Mouse (Mus musculus): ENCODE measurements at regions not wholly inside any gene's neighbourhood (a gene's known extent, or its start where the extent isn't known, plus 50 kb on each side); places are given as distances from the start of the nearest gene placed in this dataset.

DNA sequence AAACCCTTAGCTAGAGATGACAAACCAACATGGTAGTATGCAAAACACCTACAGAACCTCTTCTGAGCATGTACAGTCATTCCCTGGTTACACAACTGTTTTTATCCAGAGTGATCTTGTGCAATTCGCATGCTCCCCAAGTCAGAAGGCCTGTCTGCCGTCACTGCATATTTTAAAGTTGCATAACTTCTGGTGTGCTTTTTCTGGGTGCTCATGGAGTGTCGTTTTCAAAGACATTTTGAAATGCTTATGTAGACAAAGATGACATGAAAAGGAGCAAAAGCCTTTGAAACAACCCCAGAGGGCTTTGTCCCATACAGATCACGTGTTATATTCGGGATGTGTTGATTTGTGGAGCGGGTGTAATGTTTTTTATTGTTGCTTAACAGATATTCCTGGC, 513.8 kb upstream of the Tbx3 start:
- no peak overlapping the region for H3ac ChIP-seq (ENCODE audit: control insufficient read depth, insufficient read length, low read depth)
- H3K36me3 ChIP-seq (ENCODE audit: control insufficient read depth, insufficient read depth) = no peaks in the 10 kb centered on the region
- TF ChIP-seq MAX (IDR thresholded peaks at IDR 0.05) (no peak), CEBPB (IDR thresholded peaks at IDR 0.05; ENCODE audit: low read depth) (peak; percentile 72)
- H3K4me3 ChIP-seq (ENCODE audit: insufficient read depth, poor library complexity, severe bottlenecking) = no peak overlapping the region
- H3K79me3 ChIP-seq (ENCODE audit: low read depth) = no peaks in the 10 kb centered on the region
- H3K27me3 ChIP-seq (ENCODE audit: control insufficient read depth, insufficient read depth, insufficient read length) = no peaks in the 10 kb centered on the region
- H3K79me2 ChIP-seq (ENCODE audit: control insufficient read depth, insufficient read depth) = no peaks in the 10 kb centered on the region

DNA sequence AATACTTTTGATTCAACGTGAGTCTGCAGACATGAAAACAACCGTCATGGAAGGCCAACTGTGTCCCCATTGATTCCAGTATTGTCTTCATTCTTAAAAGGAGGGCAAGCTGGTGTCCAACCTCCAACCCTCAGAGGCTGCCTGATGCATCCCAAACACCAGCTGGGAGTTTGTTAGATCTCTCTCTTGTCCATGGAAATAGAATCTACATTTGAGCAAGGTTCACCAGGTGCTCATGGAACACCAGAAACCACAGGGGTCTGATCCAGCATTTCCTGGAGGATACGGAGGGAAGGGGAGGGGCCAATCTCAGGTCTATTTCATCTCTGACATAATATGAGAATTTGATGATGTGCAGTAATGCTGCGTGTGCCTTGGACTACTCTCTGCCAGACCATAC, 512.3 kb upstream of the Tbx3 start:
- H3K79me3 ChIP-seq (ENCODE audit: low read depth) = no peaks in the 10 kb centered on the region
- H3K79me2 ChIP-seq (ENCODE audit: control insufficient read depth, insufficient read depth) = no peaks in the 10 kb centered on the region

DNA sequence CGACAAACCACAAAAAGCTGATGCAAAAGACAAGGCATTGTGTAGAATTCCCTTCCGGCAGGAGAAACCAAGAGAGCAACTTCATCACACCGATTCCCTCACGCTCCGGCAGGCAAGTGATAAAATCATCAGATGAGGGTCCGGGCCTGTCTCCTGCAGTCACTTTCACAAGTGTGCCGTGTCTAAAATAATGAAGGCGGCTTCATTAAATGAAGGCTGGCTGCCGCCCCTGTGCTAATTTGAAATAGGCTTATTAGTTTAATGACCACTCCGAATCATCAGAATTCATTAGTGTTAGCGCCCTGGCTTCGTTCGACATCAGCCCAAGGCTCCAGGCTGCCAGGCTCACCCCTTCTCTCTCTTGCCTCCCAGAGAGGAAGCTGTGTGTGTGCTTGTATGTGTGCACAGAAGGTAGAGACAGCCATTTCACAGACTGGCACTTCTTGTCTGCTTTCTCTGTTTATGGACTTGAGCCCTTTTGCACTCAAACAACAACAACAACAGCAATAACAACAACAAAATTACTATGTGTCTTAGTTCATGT, 508.3 kb upstream of the Tbx3 start:
- no peaks in the 10 kb centered on the region for H3K79me3 ChIP-seq (ENCODE audit: low read depth)
- H3K79me2 ChIP-seq (ENCODE audit: control insufficient read depth, insufficient read depth) = no peaks in the 10 kb centered on the region
- no peaks in the 10 kb centered on the region for H3K27me3 ChIP-seq (ENCODE audit: control insufficient read depth, insufficient read depth, insufficient read length)
- H3K4me3 ChIP-seq (ENCODE audit: insufficient read depth, poor library complexity, severe bottlenecking) = no peak overlapping the region
- H3ac ChIP-seq (ENCODE audit: control insufficient read depth, insufficient read length, low read depth) = no peak overlapping the region
- no peaks in the 10 kb centered on the region for H3K36me3 ChIP-seq (ENCODE audit: control insufficient read depth, insufficient read depth)
- TF ChIP-seq FOSL1 (IDR thresholded peaks at IDR 0.05; ENCODE audit: insufficient read depth, low read length, poor library complexity, severe bottlenecking) = no peak
- no peak for TF ChIP-seq USF1 (IDR thresholded peaks at IDR 0.05; ENCODE audit: low read depth)
- no peak for TF ChIP-seq MYOD1 (IDR thresholded peaks at IDR 0.05; ENCODE audit: control insufficient read depth, insufficient read length, low read depth)
- no peak for TF ChIP-seq MYOG (IDR thresholded peaks at IDR 0.05; ENCODE audit: control insufficient read depth, extremely low read depth, insufficient read length)
- no peak for TF ChIP-seq MAX (IDR thresholded peaks at IDR 0.05)
- no peak for TF ChIP-seq CTCF (IDR thresholded peaks at IDR 0.05; ENCODE audit: control insufficient read depth, insufficient read depth, insufficient read length)
- TF ChIP-seq CEBPB (IDR thresholded peaks at IDR 0.05; ENCODE audit: low read depth) = no peak

More for the DNA sequence above, 512.3 kb upstream of the Tbx3 start:
- Histone ChIP-seq H3ac (ENCODE audit: control insufficient read depth, insufficient read length, low read depth) (no peak overlapping the region), H3K4me3 (ENCODE audit: insufficient read depth, poor library complexity, severe bottlenecking) (no peak overlapping the region), H3K27me3 (ENCODE audit: control insufficient read depth, insufficient read depth, insufficient read length) (no peaks in the 10 kb centered on the region), H3K36me3 (ENCODE audit: control insufficient read depth, insufficient read depth) (no peaks in the 10 kb centered on the region)
- no peak for TF ChIP-seq MAX (IDR thresholded peaks at IDR 0.05)
- TF ChIP-seq MYOG (IDR thresholded peaks at IDR 0.05; ENCODE audit: control insufficient read depth, extremely low read depth, insufficient read length) = no peak
- TF ChIP-seq CTCF (IDR thresholded peaks at IDR 0.05; ENCODE audit: control insufficient read depth, insufficient read depth, insufficient read length) = no peak
- TF ChIP-seq FOSL1 (IDR thresholded peaks at IDR 0.05; ENCODE audit: insufficient read depth, low read length, poor library complexity, severe bottlenecking) = no peak
- no peak for TF ChIP-seq USF1 (IDR thresholded peaks at IDR 0.05; ENCODE audit: low read depth)
- TF ChIP-seq MYOD1 (IDR thresholded peaks at IDR 0.05; ENCODE audit: control insufficient read depth, insufficient read length, low read depth) = no peak
- no peak for TF ChIP-seq CEBPB (IDR thresholded peaks at IDR 0.05; ENCODE audit: low read depth)

DNA sequence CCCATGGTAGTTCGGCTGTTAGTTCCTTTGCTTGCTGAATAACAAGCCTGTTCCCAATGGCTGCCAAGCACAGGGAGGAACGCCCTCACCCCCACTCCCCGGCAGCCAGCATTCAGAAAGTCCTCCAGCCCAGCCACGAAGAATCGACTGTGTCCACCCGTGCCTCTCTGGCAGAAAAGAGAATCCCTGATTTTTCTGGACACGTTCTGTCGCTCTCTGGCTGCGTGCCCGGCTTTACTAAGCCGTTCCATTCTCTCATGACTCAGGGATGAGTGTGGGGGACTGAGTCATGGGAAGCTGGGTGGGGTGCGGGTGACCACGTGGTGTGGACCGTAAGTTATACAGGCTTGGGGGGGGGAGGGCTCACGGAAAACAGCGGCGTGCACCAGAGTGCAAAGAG, 502.8 kb upstream of the Tbx3 start:
- TF ChIP-seq USF1 (IDR thresholded peaks at IDR 0.05; ENCODE audit: low read depth) (peak; percentile 93), CTCF (IDR thresholded peaks at IDR 0.05; ENCODE audit: control insufficient read depth, insufficient read depth, insufficient read length) (no peak), FOSL1 (IDR thresholded peaks at IDR 0.05; ENCODE audit: insufficient read depth, low read length, poor library complexity, severe bottlenecking) (peak; percentile 96), MYOG (IDR thresholded peaks at IDR 0.05; ENCODE audit: control insufficient read depth, extremely low read depth, insufficient read length) (no peak), MYOD1 (IDR thresholded peaks at IDR 0.05; ENCODE audit: control insufficient read depth, insufficient read length, low read depth) (no peak)
- Histone ChIP-seq H3K79me3 (ENCODE audit: low read depth) (no peaks in the 10 kb centered on the region), H3K36me3 (ENCODE audit: control insufficient read depth, insufficient read depth) (no peaks in the 10 kb centered on the region), H3K27me3 (ENCODE audit: control insufficient read depth, insufficient read depth, insufficient read length) (no peaks in the 10 kb centered on the region), H3K79me2 (ENCODE audit: control insufficient read depth, insufficient read depth) (no peaks in the 10 kb centered on the region), H3ac (ENCODE audit: control insufficient read depth, insufficient read length, low read depth) (no peak overlapping the region), H3K4me3 (ENCODE audit: insufficient read depth, poor library complexity, severe bottlenecking) (no peak overlapping the region)

DNA sequence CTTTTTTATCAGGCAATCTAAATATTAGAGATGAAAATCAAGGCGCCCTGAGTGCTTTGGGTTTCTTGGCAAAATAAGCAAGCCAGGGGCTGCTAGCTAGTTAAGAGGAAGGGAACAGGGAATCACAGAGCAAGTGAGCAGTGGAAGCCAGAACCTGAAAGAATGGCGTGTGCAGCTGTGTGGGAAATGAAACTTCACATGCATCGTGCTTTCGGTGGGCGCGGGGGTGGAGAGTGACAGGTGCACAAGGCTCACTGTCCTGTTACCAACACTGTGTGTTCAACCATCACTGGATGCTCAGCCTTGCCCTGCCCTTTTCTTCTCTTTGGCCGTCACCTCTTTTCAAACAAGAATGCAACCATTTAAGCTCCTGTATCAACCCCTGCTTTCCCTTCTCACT, 501.2 kb upstream of the Tbx3 start:
- Histone ChIP-seq H3K79me3 (ENCODE audit: low read depth) (no peaks in the 10 kb centered on the region), H3ac (ENCODE audit: control insufficient read depth, insufficient read length, low read depth) (no peak overlapping the region), H3K36me3 (ENCODE audit: control insufficient read depth, insufficient read depth) (no peaks in the 10 kb centered on the region), H3K79me2 (ENCODE audit: control insufficient read depth, insufficient read depth) (no peaks in the 10 kb centered on the region), H3K4me3 (ENCODE audit: insufficient read depth, poor library complexity, severe bottlenecking) (no peak overlapping the region), H3K27me3 (ENCODE audit: control insufficient read depth, insufficient read depth, insufficient read length) (no peaks in the 10 kb centered on the region)
- TF ChIP-seq MAX (IDR thresholded peaks at IDR 0.05) (no peak), CTCF (IDR thresholded peaks at IDR 0.05; ENCODE audit: control insufficient read depth, insufficient read depth, insufficient read length) (no peak), MYOD1 (IDR thresholded peaks at IDR 0.05; ENCODE audit: control insufficient read depth, insufficient read length, low read depth) (peak; percentile 19), FOSL1 (IDR thresholded peaks at IDR 0.05; ENCODE audit: insufficient read depth, low read length, poor library complexity, severe bottlenecking) (no peak)

DNA sequence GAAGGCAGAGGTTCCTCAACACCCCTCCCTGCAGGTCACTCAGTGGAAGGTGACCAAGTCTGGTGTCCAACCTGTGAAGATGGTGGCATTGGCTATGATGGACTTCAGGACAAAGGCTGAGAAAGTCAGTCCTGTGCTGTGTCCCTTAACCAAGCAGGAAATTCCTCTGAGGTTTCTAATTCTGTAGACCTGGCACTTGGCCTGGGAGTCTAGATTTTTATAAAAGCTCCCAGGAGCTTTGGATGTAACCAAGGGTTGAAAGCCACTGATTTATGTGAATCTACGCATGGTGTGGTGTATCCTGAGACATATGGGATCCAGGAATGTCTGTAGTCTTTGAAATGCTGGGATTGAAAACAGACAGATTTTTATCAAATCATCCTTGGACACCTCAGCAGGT, 498.8 kb upstream of the Tbx3 start:
- no peaks in the 10 kb centered on the region for H3K79me3 ChIP-seq (ENCODE audit: low read depth)
- H3K79me2 ChIP-seq (ENCODE audit: control insufficient read depth, insufficient read depth) = no peaks in the 10 kb centered on the region
- TF ChIP-seq FOSL1 (IDR thresholded peaks at IDR 0.05; ENCODE audit: insufficient read depth, low read length, poor library complexity, severe bottlenecking) = no peak
- no peak for TF ChIP-seq USF1 (IDR thresholded peaks at IDR 0.05; ENCODE audit: low read depth)
- H3ac ChIP-seq (ENCODE audit: control insufficient read depth, insufficient read length, low read depth) = no peak overlapping the region
- H3K27me3 ChIP-seq (ENCODE audit: control insufficient read depth, insufficient read depth, insufficient read length) = no peaks in the 10 kb centered on the region
- H3K4me3 ChIP-seq (ENCODE audit: insufficient read depth, poor library complexity, severe bottlenecking) = no peak overlapping the region
- no peaks in the 10 kb centered on the region for H3K36me3 ChIP-seq (ENCODE audit: control insufficient read depth, insufficient read depth)
